Mouse (Mus musculus) thymus, adult 2 months (tissue): ENCODE results near the gene Pitpnb. TPM values are rescaled to one million over a fixed set of nuclear protein-coding genes. Genes with fewer than 3 reads are reported as not detected.

Experiments used
- DNase-seq: peaks from one replicate; pipeline ENCODE4 v3.0.0; 2021
- H3K27ac ChIP-seq: fragments of 200-500 bp; 2 replicates; pipeline ENCODE4 v1.5.1; 2012; ENCODE audit warnings: low read length, control low read depth; ENCODE audit not compliant: control insufficient read depth, insufficient read depth
- H3K27me3 ChIP-seq: fragments of 200-500 bp; 2 replicates; pipeline ENCODE4 v1.6.1; 2012; ENCODE audit warnings: mild to moderate bottlenecking, low read length, moderate library complexity, mixed read lengths; ENCODE audit not compliant: control insufficient read depth, insufficient read depth
- H3K36me3 ChIP-seq: fragments of 200-500 bp; 2 replicates; pipeline ENCODE4 v1.6.1; 2012; ENCODE audit warnings: mild to moderate bottlenecking, low read length, moderate library complexity; ENCODE audit not compliant: control insufficient read depth, insufficient read depth
- H3K4me1 ChIP-seq: fragments of 200-500 bp; replicated peaks from 2 replicates; pipeline ENCODE4 v1.6.1; 2012; ENCODE audit warnings: low read length; ENCODE audit not compliant: control insufficient read depth, insufficient read depth
- H3K4me3 ChIP-seq: fragments of 200-500 bp; 2 replicates; pipeline ENCODE4 v1.5.1; 2012; ENCODE audit warnings: mild to moderate bottlenecking, low read length, control low read depth, moderate library complexity; ENCODE audit not compliant: control insufficient read depth, insufficient read depth
- CTCF ChIP-seq: fragments of 200-500 bp; IDR thresholded peaks from 2 replicates; pipeline ENCODE4 v1.5.1; 2012; ENCODE audit warnings: mild to moderate bottlenecking, control low read depth, low read length, moderate library complexity, borderline replicate concordance; ENCODE audit not compliant: control insufficient read depth, poor library complexity, insufficient read depth; ENCODE audit errors: extremely low read depth
- POLR2A ChIP-seq: fragments of 200-500 bp; IDR thresholded peaks from 2 replicates; pipeline ENCODE4 v1.6.1; 2012; ENCODE audit warnings: mild to moderate bottlenecking, low read length, control low read depth, moderate library complexity; ENCODE audit not compliant: control insufficient read depth, poor library complexity, insufficient read depth; ENCODE audit errors: extremely low read depth
- WGBS: fragments of 180-500 bp; shearing (Covaris S2); methylation state at CpG from one replicate; pipeline ENCODE4 v1.1.7; 2018; 5-methylcytosine and 5-hydroxymethylcytosine counted together
- polyA plus RNA-seq: library from polyadenylated mRNA; depleted of rRNA; stranded (reverse); fragments of >200 nt; gene quantifications from 2 replicates; pipeline ENCODE4 v1.2.3, GENCODE M21; 2012

The Pitpnb gene
- polyA plus RNA-seq, 1 experiment = 79.4 TPM

DNA sequence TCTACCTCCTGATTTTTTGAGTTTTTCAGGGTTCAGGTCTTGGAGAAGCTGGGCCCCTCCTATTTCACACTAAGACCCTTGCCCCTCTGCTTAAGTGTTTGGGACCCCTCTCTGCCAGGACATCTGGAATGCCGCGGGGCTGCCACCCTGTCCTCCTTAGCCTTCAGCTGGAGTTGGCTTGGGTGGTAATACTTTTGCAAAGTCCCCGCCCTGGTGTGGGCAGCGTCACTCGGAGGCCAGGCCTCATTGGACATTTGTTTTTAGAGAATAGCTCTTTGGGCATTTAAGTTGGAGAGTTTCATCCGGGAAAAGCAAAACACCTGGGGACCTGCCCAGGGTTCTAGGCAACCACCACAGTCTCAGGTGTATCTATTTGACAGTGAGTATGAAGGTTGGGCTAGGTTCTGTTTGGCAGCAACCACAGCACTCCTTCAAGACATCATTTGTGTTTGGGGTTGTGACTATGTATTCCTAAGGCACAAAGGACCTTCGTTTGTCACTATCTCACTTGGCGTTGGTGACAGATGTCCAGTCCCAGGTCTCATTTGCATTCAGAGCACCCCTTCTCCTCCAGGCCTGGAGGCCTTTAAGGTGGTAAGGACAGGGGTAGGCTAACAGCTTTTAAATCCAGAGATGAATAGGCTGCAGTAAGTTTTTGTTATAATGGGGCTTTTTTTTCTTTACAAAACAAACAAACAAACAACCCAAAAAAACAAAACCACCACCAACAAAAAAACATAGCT is 91.7 kb downstream of the Pitpnb start:
- WGBS = 87% methylated on average over 8 of the region's 8 CpGs
- no peaks in the 10 kb centered on the region for H3K36me3 ChIP-seq
- no peak for DNase-seq
- no peak overlapping the region for H3K4me3 ChIP-seq
- no peak for TF ChIP-seq CTCF
- TF ChIP-seq POLR2A = no peak
- H3K4me1 ChIP-seq = peaks cover 6% of the 10 kb centered on the region; the same call in 1 of the 2 replicates
- peaks cover 22% of the 10 kb centered on the region; the same call in 1 of the 2 replicates for H3K27me3 ChIP-seq
- H3K27ac ChIP-seq = no peak overlapping the region

DNA sequence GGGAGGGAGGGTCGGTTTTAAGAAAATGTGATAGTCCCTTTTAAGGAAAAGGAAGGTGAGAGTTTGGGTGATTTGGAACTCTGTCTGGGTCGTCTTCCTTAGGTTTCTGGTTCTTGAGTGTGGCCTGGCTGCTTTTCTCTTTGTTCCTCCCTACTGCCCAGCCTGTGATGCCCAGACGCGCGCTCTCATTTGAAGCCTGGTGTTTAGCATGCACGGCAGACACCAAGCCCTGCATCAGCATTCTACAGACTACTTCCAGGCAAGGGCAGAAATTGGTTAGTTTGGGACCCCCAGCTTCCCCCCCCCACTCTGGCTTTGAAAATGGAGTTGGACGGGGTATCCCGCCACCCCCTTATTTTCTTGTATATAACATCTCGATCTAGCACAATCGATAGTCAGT is 92.4 kb downstream of the Pitpnb start:
- H3K27ac ChIP-seq = no peak overlapping the region
- H3K36me3 ChIP-seq = no peaks in the 10 kb centered on the region
- peaks cover 16% of the 10 kb centered on the region; the same call in 1 of the 2 replicates for H3K27me3 ChIP-seq
- H3K4me1 ChIP-seq = no peaks in the 10 kb centered on the region
- DNase-seq = no peak
- H3K4me3 ChIP-seq = no peak overlapping the region
- TF ChIP-seq CTCF (no peak), POLR2A (no peak)
- WGBS = 81% methylated on average over 10 of the region's 10 CpGs

DNA sequence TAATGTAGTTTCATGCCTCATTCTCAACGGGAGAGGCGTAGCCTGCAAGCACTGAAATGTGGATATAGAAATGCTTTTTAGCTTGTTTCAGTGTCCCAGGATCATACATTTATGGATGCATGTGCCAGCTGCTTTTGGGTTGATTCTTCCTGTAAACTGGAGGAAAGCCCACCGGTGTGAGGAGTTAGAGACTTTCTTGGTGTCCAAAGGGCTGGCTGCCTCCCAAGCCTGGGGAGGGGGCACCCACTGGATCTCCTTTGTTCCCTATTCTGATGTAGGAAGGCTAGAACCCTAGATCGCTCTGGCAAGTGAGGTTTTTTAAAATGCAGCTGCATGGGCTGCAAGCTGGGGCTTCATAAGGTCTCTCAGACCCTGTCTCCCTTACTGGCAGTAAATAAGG is 93.1 kb downstream of the Pitpnb start:
- no peak for DNase-seq
- Histone ChIP-seq H3K4me3 (no peak overlapping the region), H3K36me3 (no peaks in the 10 kb centered on the region), H3K27ac (no peak overlapping the region), H3K4me1 (no peaks in the 10 kb centered on the region), H3K27me3 (peaks cover 11% of the 10 kb centered on the region; the same call in 1 of the 2 replicates)
- TF ChIP-seq POLR2A (no peak), CTCF (no peak)
- 85% methylated on average over 4 of the region's 4 CpGs for WGBS

GRCm38 (mm10) chr5:111425813-111426212 is 95.2 kb downstream of the Pitpnb start:
- 78% methylated on average over 9 of the region's 9 CpGs for WGBS
- no peaks in the 10 kb centered on the region for H3K36me3 ChIP-seq
- peaks cover 2% of the 10 kb centered on the region; the same call in 1 of the 2 replicates for H3K27me3 ChIP-seq
- no peak overlapping the region for H3K4me3 ChIP-seq
- no peaks in the 10 kb centered on the region for H3K4me1 ChIP-seq
- TF ChIP-seq CTCF (no peak), POLR2A (no peak)
- no peak overlapping the region for H3K27ac ChIP-seq
- DNase-seq = no peak

DNA sequence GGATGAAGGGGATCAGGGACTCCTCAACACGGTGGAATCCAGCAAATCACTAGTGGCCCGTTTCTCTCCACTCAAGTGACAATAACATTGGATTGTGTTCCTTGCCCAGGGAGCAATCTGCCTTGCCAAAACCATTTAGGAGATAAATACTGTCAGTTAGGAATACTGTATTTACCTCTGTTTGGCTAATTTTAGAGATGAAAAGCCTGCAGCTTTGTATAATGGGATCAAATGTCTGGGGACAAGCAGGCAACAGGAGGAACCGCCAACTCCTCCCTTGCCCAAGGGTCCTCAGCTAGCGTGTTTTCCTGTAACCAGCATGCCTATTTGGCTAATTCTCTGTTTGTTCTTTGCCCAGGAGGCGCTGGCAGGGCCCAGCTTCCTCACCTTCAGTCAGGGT is 95.7 kb downstream of the Pitpnb start:
- Histone ChIP-seq H3K4me3 (no peak overlapping the region), H3K27me3 (peaks cover 2% of the 10 kb centered on the region; the same call in 1 of the 2 replicates), H3K36me3 (no peaks in the 10 kb centered on the region), H3K4me1 (0 out of 2 replicates have a peak, but pooled peaks cover 4% of the 10 kb centered on the region), H3K27ac (no peak overlapping the region)
- WGBS = 88% methylated on average over 5 of the region's 5 CpGs
- TF ChIP-seq POLR2A (no peak), CTCF (no peak)
- DNase-seq = no peak

DNA sequence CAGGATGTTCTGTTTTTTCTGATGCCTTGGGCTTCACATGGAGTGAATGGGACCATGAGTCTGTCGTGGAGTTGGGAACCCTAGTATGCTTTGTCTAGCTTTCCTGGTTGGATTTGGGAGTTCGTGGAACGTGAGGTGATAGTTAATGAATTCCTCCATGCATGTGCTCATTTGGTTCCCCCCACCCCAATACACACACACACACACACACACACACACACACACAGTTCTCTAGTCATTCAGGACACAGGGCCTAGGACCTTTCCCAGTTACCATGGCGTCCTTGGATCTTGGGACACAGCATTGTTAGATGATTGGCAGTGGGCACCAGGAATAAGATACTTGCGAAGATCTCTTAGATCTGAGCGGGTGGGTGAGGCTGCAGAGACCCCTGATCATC is 98.3 kb downstream of the Pitpnb start:
- Histone ChIP-seq H3K4me3 (no peak overlapping the region), H3K27me3 (0 out of 2 replicates have a peak, but pooled peaks cover 2% of the 10 kb centered on the region), H3K27ac (no peak overlapping the region), H3K36me3 (no peaks in the 10 kb centered on the region), H3K4me1 (peaks cover 11% of the 10 kb centered on the region)
- no peak for DNase-seq
- TF ChIP-seq CTCF = no peak
- no peak for TF ChIP-seq POLR2A
- WGBS = 96% methylated on average over 6 of the region's 6 CpGs
